Mouse (Mus musculus) liver, embryonic 14.5 days (tissue): Measurements from ENCODE around the gene Hyal2.

ENCODE experiments used
- CTCF ChIP-seq: IDR thresholded peaks from 2 replicates; pipeline ENCODE4 v1.5.1; 2016; ENCODE audit warnings: antibody characterized with exemption, low read depth, control low read depth
- EP300 ChIP-seq: IDR thresholded peaks from 2 replicates; pipeline ENCODE4 v1.6.1; 2016; ENCODE audit warnings: antibody characterized with exemption, low read depth

DNA sequence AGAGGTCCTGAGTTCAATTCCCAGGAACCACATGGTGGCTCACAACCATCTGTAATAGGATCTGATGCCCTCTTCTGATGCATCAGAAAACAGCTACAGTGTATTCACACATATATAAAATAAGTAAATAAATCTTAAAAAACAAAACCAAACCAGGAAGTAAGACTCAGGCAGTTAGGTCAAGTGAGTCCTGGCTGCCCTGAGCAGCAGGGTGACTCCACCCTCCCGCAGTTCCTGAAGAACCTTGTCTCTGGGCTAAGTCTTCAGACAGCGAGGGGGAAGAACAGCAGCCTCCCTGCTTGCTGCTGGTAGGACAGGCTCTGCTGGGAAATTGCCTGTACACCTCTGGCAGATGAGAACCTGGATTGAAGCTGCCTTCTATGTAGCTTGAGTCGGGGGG, 11.4 kb upstream of the Hyal2 start:
- no peak for TF ChIP-seq EP300
- no peak for TF ChIP-seq CTCF
